Mouse (Mus musculus): Measurements from ENCODE around the gene Npepps. TPM values are rescaled to one million over a fixed set of nuclear protein-coding genes. Genes with fewer than 3 reads are reported as not detected.
"Not testable (repeated sequence)": the region's sequence is repeated elsewhere in the genome, so short reads cannot be mapped to it uniquely, and the experiment has no call there.

The Npepps gene
- total and polyA plus RNA-seq, 2 experiments from 2014 or later, result 52.5 to 109 TPM

DNA sequence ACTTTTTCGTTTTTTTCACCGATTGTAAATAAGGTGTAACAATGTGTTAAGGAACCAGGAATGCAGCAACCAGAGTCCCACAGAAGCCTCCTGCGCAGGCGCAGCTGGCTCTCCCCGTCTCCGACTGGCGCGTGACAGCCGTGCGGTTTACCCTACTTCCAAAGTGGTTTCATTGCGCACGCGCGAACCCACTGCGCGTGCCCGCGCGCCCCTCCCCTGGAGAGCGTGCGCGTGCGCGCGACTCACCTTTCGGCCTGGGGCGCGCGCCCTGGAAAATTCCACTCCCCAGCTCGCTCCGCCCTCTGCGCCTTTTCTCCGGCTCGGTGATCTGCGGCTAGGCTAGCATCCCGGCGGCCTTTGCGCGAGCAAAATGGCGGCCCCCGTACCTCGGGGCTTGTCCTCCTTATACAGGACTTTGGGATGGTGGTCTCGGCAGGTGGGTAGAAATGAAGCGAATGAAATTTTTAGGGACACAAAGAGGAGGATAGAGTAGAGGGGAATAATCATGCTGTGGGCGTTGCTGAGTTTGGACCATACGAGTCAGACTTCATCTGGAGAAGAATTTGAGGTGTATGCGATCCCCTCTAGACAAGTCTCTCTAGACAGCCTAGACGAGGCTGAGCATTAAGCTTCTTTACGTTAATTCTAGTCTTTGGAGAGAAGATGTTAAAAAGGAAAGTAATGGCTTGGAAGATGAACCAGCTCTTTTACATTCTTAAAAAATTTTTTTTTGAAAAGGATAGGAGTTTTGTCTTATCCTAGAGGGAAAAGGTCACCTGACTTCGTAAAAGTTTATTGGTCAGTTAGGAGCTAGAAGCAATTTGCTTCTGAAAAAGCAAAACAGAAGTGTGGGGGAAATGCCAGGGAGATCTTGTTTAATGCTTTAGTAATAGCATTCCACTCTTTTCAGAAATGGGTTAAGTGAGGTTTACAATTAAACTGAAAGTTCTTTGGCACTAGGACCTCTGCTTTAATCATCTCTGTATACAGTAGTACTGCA, 35.4 kb upstream of the Npepps start, which contains the start of gene Mrpl45:
Gene Mrpl45 (plus strand): TSS at position 213 of the 1,000 bp plus-strand sequence.
- Histone ChIP-seq H3K4me2 (ENCODE audit: low read depth, low read length, poor library complexity, severe bottlenecking) (peak within 1 kb of the TSS; percentile 52), H3K36me3 (ENCODE audit: insufficient read depth, low read length) (no peaks in the 10 kb centered on the region), H3K27ac (ENCODE audit: low read depth, low read length) (peak within 1 kb of the TSS; percentile 69), H3K9me3 (ENCODE audit: low read length) (no peaks in the 10 kb centered on the region), H3K4me1 (ENCODE audit: insufficient read depth, low read length) (peaks cover 13% of the 10 kb centered on the region), H3K4me3 (ENCODE audit: low read depth, low read length) (peak within 1 kb of the TSS; percentile 50), H3K27me3 (ENCODE audit: insufficient read depth, low read length) (no peaks in the 10 kb centered on the region), H3K9ac (replicated peaks; ENCODE audit: low read length, poor library complexity, severe bottlenecking) (peak within 1 kb of the TSS; percentile 72)
- ATAC-seq (ENCODE audit: low FRiP score) (peak; percentile 93), DNase-seq (ENCODE audit: low spot score) (peak; percentile 98)
- WGBS, result 1% methylated on average over 50 of the region's 50 CpGs
- no peak for TF ChIP-seq CTCF (IDR thresholded peaks at IDR 0.05)

DNA sequence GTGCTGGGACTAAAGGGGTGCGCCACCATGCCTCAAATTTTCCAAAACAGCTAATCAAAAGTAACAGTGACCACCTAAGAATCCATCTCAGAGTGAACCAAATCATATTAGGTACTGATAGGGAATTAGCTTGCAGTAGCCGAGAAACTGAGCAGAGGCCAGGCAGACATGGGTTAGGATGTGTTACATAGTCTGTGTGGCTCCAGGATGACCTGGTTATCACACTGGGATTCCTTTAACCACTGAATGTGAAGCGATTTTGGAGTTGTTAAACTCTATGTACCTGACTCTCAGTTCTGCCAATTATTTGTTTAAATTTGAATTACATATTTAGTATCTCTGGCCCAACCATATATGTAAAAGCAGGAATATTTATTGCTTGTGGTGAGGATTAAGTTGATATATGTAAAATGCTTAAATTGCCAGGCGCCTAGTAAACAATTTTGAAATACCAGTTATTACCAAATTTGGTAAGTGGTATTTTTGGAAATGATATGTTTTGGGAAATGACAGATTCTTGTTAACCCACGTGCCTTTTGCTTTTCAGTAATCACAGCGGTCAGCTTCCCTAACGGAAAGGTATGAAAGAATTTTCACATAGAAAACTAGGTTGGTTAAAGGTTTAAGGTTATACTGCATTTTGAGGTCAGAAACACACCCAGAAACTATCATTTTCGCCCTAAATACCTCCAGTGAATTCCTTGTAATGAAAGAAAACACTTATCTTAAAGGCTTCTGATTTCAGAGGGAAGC, 34.5 kb upstream of the Npepps start:
- 0 out of 2 replicates have a peak overlapping the region, but pooled peaks have one; percentile 19 for H3K9ac ChIP-seq (replicated peaks; ENCODE audit: low read length, poor library complexity, severe bottlenecking)
- no peaks in the 10 kb centered on the region for H3K9me3 ChIP-seq (ENCODE audit: low read length)
- H3K27ac ChIP-seq (ENCODE audit: low read depth, low read length), result peak overlapping the region; percentile 55; the same call in 1 of the 2 replicates
- ATAC-seq (ENCODE audit: low FRiP score) (no peak), DNase-seq (ENCODE audit: low spot score) (no peak)
- TF ChIP-seq CTCF (IDR thresholded peaks at IDR 0.05), result no peak
- H3K36me3 ChIP-seq (ENCODE audit: insufficient read depth, low read length), result no peaks in the 10 kb centered on the region
- H3K4me2 ChIP-seq (ENCODE audit: low read depth, low read length, poor library complexity, severe bottlenecking), result peak overlapping the region; percentile 38; the same call in 1 of the 2 replicates
- peaks cover 15% of the 10 kb centered on the region for H3K4me1 ChIP-seq (ENCODE audit: insufficient read depth, low read length)
- WGBS, result 48% methylated on average over 8 of the region's 8 CpGs
- H3K4me3 ChIP-seq (ENCODE audit: low read depth, low read length), result peak overlapping the region; percentile 50
- H3K27me3 ChIP-seq (ENCODE audit: insufficient read depth, low read length), result no peaks in the 10 kb centered on the region

DNA sequence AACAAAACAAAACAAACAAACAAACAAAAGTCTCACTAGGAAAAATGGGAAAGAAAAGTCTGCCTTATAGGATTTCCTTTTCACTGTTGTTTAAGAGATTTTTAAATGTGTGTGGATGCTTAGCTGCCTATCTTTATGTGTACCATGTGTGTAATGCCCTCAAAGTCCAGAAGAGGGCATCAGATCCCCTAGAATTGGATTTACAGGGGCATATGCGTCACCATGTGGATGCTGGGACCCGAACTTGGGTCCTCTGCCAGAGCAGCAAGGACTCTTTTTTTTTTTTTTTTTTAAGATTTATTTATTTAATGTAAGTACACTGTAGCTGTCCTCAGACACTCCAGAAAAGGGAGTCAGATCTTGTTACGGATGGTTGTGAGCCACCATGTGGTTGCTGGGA, 33.7 kb upstream of the Npepps start:
- DNase-seq (ENCODE audit: low spot score) (no peak), ATAC-seq (ENCODE audit: low FRiP score) (no peak)
- Histone ChIP-seq H3K27ac (ENCODE audit: low read depth, low read length) (no peak overlapping the region), H3K27me3 (ENCODE audit: insufficient read depth, low read length) (no peaks in the 10 kb centered on the region), H3K4me3 (ENCODE audit: low read depth, low read length) (no peak overlapping the region), H3K36me3 (ENCODE audit: insufficient read depth, low read length) (no peaks in the 10 kb centered on the region), H3K4me1 (ENCODE audit: insufficient read depth, low read length) (peaks cover 18% of the 10 kb centered on the region), H3K9ac (replicated peaks; ENCODE audit: low read length, poor library complexity, severe bottlenecking) (no peak overlapping the region), H3K9me3 (ENCODE audit: low read length) (no peaks in the 10 kb centered on the region), H3K4me2 (ENCODE audit: low read depth, low read length, poor library complexity, severe bottlenecking) (no peak overlapping the region)
- peak; percentile 53 for TF ChIP-seq CTCF (IDR thresholded peaks at IDR 0.05)
- 94% methylated on average over 3 of the region's 3 CpGs for WGBS

DNA sequence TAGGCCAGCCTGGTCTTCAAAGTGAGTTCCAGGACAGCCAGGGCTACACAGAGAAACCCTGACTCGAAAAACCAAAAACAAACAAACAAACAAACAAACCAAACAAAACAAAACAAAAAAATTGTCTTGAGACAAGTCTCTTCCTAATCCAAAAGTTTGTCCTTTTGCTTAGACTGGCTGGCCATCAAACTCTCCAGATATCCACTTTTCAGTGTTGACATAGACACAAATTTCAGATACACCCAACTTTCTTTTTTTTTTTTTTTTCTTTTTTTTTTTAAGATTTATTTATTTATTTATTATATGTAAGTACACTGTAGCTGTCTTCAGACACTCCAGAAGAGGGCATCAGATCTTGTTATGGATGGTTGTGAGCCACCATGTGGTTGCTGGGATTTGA, 32.4 kb upstream of the Npepps start:
- not testable (repeated sequence) for DNase-seq (ENCODE audit: low spot score)

DNA sequence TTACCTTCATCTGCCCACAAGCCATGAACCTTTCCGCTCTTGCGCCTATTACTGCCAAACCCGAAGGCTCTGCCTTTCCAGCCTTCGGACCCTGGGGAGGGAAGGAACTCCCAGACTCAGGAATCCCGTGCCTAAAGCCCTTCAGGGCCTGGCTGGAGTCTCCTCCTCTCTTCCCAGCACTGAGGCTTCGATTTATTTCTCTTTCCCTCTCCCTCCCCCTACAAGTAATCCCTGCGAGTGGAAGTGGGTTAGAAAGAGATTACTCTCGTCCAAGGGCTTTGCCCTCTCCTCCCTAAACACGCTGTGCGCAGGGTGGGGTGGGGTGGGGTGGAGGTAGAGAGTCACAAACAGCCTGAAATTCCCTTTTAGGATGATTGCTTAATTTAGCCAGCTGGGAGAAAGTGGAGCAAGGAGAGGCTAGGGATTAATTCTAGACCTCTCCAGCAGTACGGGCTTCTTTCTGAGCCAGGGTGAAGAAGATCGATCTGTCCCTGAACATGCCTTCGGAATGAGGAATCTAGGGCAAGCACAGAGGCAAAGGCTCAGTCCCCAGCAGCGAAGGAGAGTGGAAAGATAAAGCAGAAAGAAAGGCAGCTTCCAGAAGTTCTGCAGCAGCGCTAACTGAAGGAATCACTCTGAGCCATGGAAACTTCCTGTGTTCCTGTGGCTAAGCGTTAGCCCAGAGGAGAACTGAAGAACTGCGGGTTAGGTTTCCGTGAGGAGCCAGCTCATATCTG, 30.6 kb upstream of the Npepps start:
- H3K9me3 ChIP-seq (ENCODE audit: low read length), result no peaks in the 10 kb centered on the region
- H3K9ac ChIP-seq (replicated peaks; ENCODE audit: low read length, poor library complexity, severe bottlenecking), result no peak overlapping the region; the same call in 1 of the 2 replicates
- 4% methylated on average over 18 of the region's 18 CpGs for WGBS
- ATAC-seq (ENCODE audit: low FRiP score) (no peak), DNase-seq (ENCODE audit: low spot score) (peak; percentile 62)
- H3K36me3 ChIP-seq (ENCODE audit: insufficient read depth, low read length), result no peaks in the 10 kb centered on the region
- H3K4me2 ChIP-seq (ENCODE audit: low read depth, low read length, poor library complexity, severe bottlenecking), result peak overlapping the region; percentile 56
- H3K27me3 ChIP-seq (ENCODE audit: insufficient read depth, low read length), result no peaks in the 10 kb centered on the region
- peak; percentile 54 for TF ChIP-seq CTCF (IDR thresholded peaks at IDR 0.05)
- H3K4me1 ChIP-seq (ENCODE audit: insufficient read depth, low read length), result peaks cover 12% of the 10 kb centered on the region
- H3K27ac ChIP-seq (ENCODE audit: low read depth, low read length), result 0 out of 2 replicates have a peak overlapping the region, but pooled peaks have one; percentile 8
- peak overlapping the region; percentile 14; the same call in 1 of the 2 replicates for H3K4me3 ChIP-seq (ENCODE audit: low read depth, low read length)

More for the DNA sequence above, 32.4 kb upstream of the Npepps start:
- H3K4me1 ChIP-seq (ENCODE audit: insufficient read depth, low read length), result peaks cover 18% of the 10 kb centered on the region
- H3K9ac ChIP-seq (replicated peaks; ENCODE audit: low read length, poor library complexity, severe bottlenecking); H3K36me3 ChIP-seq (ENCODE audit: insufficient read depth, low read length); ATAC-seq (ENCODE audit: low FRiP score); H3K27ac ChIP-seq (ENCODE audit: low read depth, low read length); H3K4me2 ChIP-seq (ENCODE audit: low read depth, low read length, poor library complexity, severe bottlenecking); H3K4me3 ChIP-seq (ENCODE audit: low read depth, low read length); H3K27me3 ChIP-seq (ENCODE audit: insufficient read depth, low read length); H3K9me3 ChIP-seq (ENCODE audit: low read length): not testable (repeated sequence)
- WGBS, result 94% methylated on average over 1 of the region's 1 CpGs

All from midbrain, postnatal 0 days (tissue).